Mouse (Mus musculus): Measurements from ENCODE around the gene Tert.

GRCm38 (mm10) chr13:73683682-73684081 lies 57.0 kb downstream of the Tert start:
- TF ChIP-seq EP300 (IDR thresholded peaks at IDR 0.05; ENCODE audit: insufficient read depth, low read depth, low read length) (no peak), POLR2A (IDR thresholded peaks at IDR 0.05; ENCODE audit: insufficient read depth, low read depth, low read length) (no peak), CTCF (IDR thresholded peaks at IDR 0.05) (no peak)
